Mouse (Mus musculus) kidney, embryonic 15.5 days (tissue): ENCODE data around the gene Cbx2. TPM values are rescaled to one million over a fixed set of nuclear protein-coding genes. Genes with fewer than 3 reads are reported as not detected.

Source experiments
- ATAC-seq: fragments of 200-750 bp; cut with Nextera tagmentation; replicated peaks from 2 replicates; pipeline ENCODE4 v1.8.0; 2017; ENCODE audit warnings: moderate TSS enrichment; ENCODE audit not compliant: low FRiP score
- H3K27ac ChIP-seq: fragments of 300-500 bp; sonication (generic); 2 replicates; pipeline ENCODE4 v1.5.1; 2015; ENCODE audit warnings: mild to moderate bottlenecking, inconsistent platforms
- H3K27me3 ChIP-seq: fragments of 300-500 bp; sonication (generic); 2 replicates; pipeline ENCODE4 v1.6.1; 2015; ENCODE audit warnings: inconsistent platforms
- H3K36me3 ChIP-seq: fragments of 300-500 bp; sonication (generic); 2 replicates; pipeline ENCODE4 v1.6.1; 2015; ENCODE audit warnings: inconsistent platforms
- H3K4me1 ChIP-seq: fragments of 300-500 bp; sonication (generic); 2 replicates; pipeline ENCODE4 v1.6.1; 2015; ENCODE audit warnings: inconsistent platforms
- H3K4me2 ChIP-seq: fragments of 300-500 bp; sonication (generic); 2 replicates; pipeline ENCODE4 v1.6.1; 2015; ENCODE audit warnings: moderate library complexity, mild to moderate bottlenecking, inconsistent platforms
- H3K4me3 ChIP-seq: fragments of 300-500 bp; sonication (generic); replicated peaks from 2 replicates; pipeline ENCODE4 v1.5.1; 2015; ENCODE audit warnings: mild to moderate bottlenecking, inconsistent platforms
- H3K9ac ChIP-seq: fragments of 300-500 bp; sonication (generic); 2 replicates; pipeline ENCODE4 v1.6.1; 2015; ENCODE audit warnings: mild to moderate bottlenecking, inconsistent platforms
- H3K9me3 ChIP-seq: fragments of 300-500 bp; sonication (generic); replicated peaks from 2 replicates; pipeline ENCODE4 v1.6.1; 2016; ENCODE audit warnings: inconsistent platforms
- WGBS: fragments of 180-500 bp; shearing (Covaris S2); methylation state at CpG from one replicate; pipeline ENCODE4 v1.1.7; 2015; ENCODE audit warnings: mixed read lengths; 5-methylcytosine and 5-hydroxymethylcytosine counted together
- polyA plus RNA-seq: library from polyadenylated mRNA; unstranded; fragments of >200 nt; fragmentation: Nextera tagmentation; extraction: Ambion mirVana; gene quantifications from 2 replicates; pipeline ENCODE4 v1.2.1, GENCODE M21; 2015

Gene Cbx2
- polyA plus RNA-seq, 1 experiment from 2014 or later = 40.7 TPM

DNA sequence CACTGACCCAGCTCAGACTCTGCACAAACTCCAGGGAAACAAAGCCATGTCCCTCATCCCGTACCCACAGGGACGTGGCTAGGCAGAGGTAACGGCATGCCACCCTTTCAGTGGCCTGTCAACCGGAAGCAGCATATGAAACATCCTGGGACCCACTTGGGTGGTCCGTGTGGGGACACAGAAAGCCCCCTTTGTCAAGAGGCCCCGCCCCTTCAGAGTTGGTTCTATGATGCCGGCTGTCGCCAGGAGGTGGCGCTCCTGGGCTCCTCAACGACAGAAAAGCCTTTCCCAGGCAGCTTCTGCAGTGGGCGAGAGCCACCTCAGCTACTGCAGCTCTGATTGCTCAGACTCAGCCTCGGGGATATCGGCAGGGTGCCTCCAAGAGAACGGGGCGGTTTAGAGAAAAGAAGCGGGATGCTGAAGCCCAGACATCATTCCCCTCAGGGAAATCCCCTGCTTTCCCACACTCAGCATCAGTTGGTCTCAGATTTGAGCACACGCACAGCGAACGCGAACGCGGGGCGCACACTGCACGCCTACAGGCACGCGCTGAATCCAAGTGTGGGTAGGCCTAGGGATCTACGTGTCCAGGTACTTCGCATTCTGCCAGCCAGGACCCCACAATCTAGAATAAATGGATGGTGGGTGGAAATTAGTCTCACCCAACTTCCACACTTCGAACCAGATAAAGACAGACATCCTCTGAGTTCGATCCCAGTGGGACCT is 24.1 kb upstream of the Cbx2 start:
- WGBS = 8% methylated on average over 30 of the region's 30 CpGs
- peak; percentile 63 for ATAC-seq
- peaks cover 21% of the 10 kb centered on the region for H3K4me1 ChIP-seq
- no peaks in the 10 kb centered on the region for H3K36me3 ChIP-seq
- H3K4me3 ChIP-seq = peak overlapping the region; percentile 23
- H3K27me3 ChIP-seq = peaks cover 65% of the 10 kb centered on the region
- no peaks in the 10 kb centered on the region; the same call in 1 of the 2 replicates for H3K9me3 ChIP-seq
- no peak overlapping the region for H3K9ac ChIP-seq
- H3K4me2 ChIP-seq = peak overlapping the region; percentile 47
- H3K27ac ChIP-seq = no peak overlapping the region

DNA sequence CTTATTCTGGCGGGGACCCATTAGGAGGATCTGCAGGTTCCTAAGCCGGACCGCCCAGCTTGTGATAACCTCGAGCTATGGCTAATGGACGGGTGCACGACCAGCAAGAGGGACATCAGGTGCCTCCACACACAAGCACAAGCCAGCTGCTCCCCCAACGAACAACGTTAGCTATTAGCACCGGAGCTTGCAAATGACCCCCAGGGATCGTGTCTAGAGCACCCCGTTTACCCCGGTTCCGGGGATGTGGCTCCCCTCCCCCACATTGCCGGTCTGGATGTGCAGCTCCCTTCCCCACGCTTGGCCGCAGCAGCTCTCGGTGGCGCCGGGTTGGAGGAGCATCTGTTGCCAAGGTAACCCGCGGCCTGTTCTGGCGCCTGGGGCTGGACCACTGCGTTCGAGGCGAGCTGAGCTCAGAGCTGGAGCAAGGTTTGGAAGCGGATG is 23.4 kb upstream of the Cbx2 start:
- Histone ChIP-seq H3K4me2 (peak overlapping the region; percentile 47), H3K27me3 (peaks cover 60% of the 10 kb centered on the region), H3K4me1 (peaks cover 21% of the 10 kb centered on the region), H3K9me3 (no peaks in the 10 kb centered on the region; the same call in 1 of the 2 replicates), H3K4me3 (no peak overlapping the region; the same call in 1 of the 2 replicates), H3K9ac (no peak overlapping the region), H3K36me3 (no peaks in the 10 kb centered on the region), H3K27ac (no peak overlapping the region)
- ATAC-seq = no peak
- 2% methylated on average over 26 of the region's 26 CpGs for WGBS

DNA sequence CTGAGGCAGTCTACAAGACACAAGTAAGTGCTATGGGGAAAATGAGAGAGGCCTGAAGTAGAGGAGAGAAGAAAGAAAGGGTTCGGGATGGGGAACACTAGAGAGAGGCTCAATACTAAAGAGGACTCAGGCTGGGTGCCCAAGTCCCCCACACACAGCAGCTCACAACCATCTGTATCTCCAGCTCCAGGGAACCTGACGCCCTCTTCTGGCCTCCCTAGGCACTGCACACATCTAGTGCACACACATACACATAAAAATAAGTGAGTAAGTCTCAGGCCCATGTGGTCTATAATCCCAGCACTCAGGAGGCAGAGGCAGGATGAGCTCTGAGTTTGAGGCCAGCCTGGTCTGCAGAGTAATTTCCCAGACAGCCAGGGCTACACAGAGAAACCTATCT is 21.9 kb upstream of the Cbx2 start:
- ATAC-seq = no peak
- WGBS = 69% methylated on average over 2 of the region's 2 CpGs
- no peak overlapping the region for H3K9ac ChIP-seq
- no peak overlapping the region for H3K4me2 ChIP-seq
- peaks cover 16% of the 10 kb centered on the region for H3K4me1 ChIP-seq
- no peak overlapping the region for H3K27ac ChIP-seq
- H3K9me3 ChIP-seq = no peaks in the 10 kb centered on the region; the same call in 1 of the 2 replicates
- H3K27me3 ChIP-seq = peaks cover 56% of the 10 kb centered on the region
- H3K36me3 ChIP-seq = no peaks in the 10 kb centered on the region
- H3K4me3 ChIP-seq = no peak overlapping the region

DNA sequence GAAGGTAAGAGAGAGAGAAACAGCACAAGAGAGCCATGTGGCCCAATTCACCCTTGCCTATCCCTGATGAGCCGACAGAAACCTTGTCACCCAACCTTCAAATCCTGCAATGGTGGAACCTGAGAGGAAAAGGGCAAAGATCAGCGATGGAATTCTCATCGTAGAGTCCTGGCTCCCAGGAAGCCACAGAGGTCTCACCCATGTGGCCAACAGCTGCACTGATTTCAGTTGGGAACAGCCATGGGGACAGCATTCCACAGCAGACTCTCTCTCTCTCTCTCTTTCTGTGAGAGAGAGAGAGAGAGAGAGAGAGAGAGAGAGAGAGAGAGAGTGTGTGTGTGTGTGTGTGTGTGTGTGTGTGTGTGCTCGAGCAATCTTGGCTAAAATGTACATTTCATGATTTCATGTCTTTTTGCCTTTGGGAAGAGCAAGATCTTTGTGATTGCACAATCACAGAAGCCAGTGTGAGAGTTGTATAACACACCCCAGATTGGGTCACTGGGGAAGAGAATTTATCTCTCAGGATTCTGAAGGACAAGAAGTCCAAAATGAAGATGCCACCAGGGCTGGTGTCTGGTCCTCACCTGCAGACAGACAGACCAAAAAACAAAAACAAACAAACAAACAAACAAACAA is 21.2 kb upstream of the Cbx2 start:
- H3K4me2 ChIP-seq = no peak overlapping the region
- 54% methylated on average over 4 of the region's 4 CpGs for WGBS
- no peak overlapping the region for H3K9ac ChIP-seq

DNA sequence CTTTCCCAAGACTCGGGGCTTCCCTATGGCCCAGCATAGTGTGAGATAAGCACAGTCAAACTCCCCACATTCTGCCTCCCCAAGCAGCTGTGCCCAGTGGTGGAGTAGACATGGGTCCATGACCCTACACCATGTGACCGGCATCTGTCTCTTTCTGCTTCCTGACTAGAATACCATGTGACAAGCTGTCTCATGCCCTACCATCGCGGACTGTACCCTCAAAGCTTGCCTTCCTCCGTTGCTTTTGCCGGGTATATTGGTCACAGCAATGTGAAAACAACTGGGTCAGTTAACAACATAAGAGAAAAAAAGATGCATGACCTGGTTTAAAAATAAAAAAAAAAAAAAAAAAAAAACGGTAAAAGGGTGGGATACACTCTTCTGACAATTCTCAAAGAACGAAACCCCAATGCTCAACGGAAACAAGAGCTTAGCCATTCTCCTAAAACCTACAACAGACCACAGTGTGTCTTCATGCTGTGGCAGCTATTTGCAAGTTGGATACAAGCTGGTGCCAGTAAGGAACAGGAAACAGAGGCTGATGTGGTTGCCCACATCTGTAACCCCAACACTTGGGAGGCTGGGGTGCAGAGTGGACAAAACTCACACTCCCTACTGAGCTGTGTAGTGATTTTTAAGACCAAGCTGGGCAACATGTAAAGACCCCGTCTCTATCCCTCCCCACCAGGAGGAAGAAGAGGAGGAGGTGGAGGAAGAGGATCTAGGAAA is 17.1 kb upstream of the Cbx2 start:
- H3K9me3 ChIP-seq = no peaks in the 10 kb centered on the region; the same call in 1 of the 2 replicates
- peaks cover 6% of the 10 kb centered on the region for H3K4me1 ChIP-seq
- 88% methylated on average over 10 of the region's 10 CpGs for WGBS
- no peaks in the 10 kb centered on the region for H3K36me3 ChIP-seq
- H3K27ac ChIP-seq = no peak overlapping the region
- no peak overlapping the region for H3K4me2 ChIP-seq
- H3K4me3 ChIP-seq = no peak overlapping the region
- H3K27me3 ChIP-seq = peaks cover 20% of the 10 kb centered on the region
- no peak overlapping the region for H3K9ac ChIP-seq
- no peak for ATAC-seq

More for the DNA sequence above, 21.2 kb upstream of the Cbx2 start:
- Histone ChIP-seq H3K4me1 (peaks cover 16% of the 10 kb centered on the region), H3K36me3 (no peaks in the 10 kb centered on the region), H3K27me3 (peaks cover 52% of the 10 kb centered on the region), H3K9me3 (no peaks in the 10 kb centered on the region; the same call in 1 of the 2 replicates), H3K27ac (no peak overlapping the region), H3K4me3 (no peak overlapping the region)
- ATAC-seq = no peak

DNA sequence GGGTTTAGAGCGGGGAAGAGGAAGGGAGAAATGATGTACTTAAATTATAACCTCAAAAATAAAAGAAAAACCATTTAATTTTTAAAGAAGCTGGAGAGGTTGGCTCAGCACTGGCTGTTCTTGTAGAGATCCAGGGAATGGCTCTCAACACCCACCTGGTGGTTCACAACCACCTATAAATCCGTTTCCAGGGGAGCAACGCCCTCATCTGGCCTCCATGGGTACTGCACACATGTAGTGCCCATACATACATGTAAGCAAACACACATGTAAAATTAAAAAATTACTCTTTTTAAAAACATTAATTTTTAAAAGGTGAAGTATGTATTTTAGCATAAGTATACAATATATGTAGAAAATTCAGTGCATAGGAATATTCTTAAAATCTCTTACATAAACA is 16.3 kb upstream of the Cbx2 start:
- Histone ChIP-seq H3K4me2 (no peak overlapping the region), H3K9ac (no peak overlapping the region), H3K9me3 (no peaks in the 10 kb centered on the region), H3K4me3 (no peak overlapping the region), H3K4me1 (peaks cover 6% of the 10 kb centered on the region), H3K36me3 (no peaks in the 10 kb centered on the region), H3K27me3 (peaks cover 13% of the 10 kb centered on the region; the same call in 1 of the 2 replicates), H3K27ac (no peak overlapping the region)
- no peak for ATAC-seq
- WGBS = 75% methylated on average over 3 of the region's 3 CpGs

DNA sequence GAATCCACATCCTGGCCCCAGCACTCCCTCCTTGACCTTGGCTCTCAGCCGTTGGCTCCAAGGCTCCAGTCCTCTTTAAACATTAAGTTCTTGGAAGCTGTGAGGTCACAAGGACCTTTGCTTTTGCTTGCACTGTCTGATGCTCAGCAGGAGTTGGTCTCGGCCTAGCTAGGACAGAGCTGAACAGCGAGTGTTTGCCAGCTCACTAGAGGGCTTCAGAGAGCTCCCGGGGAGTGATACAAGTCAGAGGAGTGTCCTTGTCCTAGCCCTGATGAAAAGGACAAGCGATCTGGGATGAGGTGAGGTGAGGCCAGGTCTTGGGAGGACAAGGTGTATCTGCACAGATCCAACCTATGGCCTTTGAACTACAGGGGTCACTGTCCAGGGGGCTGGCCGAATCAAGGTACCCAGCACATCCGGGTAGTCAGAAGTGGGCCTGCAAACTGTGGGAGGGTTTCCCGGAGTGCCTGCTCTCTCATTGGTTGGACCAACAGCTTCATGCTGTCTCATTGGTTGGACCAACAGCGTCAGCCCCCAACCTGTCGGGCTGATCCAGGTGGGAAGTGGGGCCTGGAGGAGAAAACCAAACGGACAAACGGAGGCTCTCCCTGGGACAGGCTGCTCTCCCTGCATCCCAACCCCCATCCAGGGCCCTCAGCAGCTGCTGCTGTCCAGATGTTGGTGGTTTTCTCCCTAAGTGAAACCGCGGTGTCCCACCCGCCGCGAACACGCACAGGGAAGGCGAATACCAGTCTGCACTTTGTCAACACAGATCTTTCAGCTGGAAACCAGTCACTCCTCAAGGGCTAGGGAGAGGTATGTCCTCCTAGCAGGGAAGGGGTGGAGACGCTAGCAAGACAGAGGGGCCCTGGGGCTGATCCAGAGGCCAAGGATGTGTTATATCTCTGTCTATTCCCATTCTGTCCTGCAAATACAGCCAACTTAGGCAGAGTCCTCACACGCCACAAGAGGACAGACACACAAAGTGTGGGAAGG is 15.0 kb upstream of the Cbx2 start:
- Histone ChIP-seq H3K9ac (peak overlapping the region; percentile 23; the same call in 1 of the 2 replicates), H3K27ac (no peak overlapping the region), H3K4me3 (peak overlapping the region; percentile 33), H3K36me3 (no peaks in the 10 kb centered on the region), H3K4me1 (peaks cover 6% of the 10 kb centered on the region), H3K4me2 (peak overlapping the region; percentile 55), H3K9me3 (no peaks in the 10 kb centered on the region), H3K27me3 (peaks cover 6% of the 10 kb centered on the region; the same call in 1 of the 2 replicates)
- ATAC-seq = no peak
- WGBS = 25% methylated on average over 21 of the region's 21 CpGs

DNA sequence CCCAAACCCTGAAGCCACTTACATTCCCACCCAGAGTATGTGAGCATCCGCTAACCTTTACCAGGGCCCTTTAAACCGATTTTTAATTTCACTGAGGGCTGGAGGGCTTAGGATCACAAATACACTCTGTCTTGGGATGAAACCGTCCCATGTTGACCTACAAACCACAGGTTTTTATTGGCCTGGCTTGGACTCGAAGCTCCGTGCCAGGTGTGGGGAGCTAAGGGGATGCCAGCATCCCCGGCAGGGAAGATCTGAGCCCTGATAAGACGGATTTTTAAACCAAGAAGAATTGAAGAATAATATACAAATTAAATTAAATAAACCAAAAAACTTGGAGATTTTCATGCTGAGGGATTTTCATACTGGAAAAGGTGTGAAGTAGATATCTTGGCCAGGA is 8.3 kb upstream of the Cbx2 start:
- Histone ChIP-seq H3K9ac (no peak overlapping the region), H3K9me3 (no peaks in the 10 kb centered on the region), H3K4me1 (no peaks in the 10 kb centered on the region), H3K4me3 (no peak overlapping the region), H3K4me2 (no peak overlapping the region), H3K36me3 (no peaks in the 10 kb centered on the region), H3K27ac (no peak overlapping the region), H3K27me3 (0 out of 2 replicates have a peak, but pooled peaks cover 7% of the 10 kb centered on the region)
- no peak for ATAC-seq
- 72% methylated on average over 7 of the region's 7 CpGs for WGBS

DNA sequence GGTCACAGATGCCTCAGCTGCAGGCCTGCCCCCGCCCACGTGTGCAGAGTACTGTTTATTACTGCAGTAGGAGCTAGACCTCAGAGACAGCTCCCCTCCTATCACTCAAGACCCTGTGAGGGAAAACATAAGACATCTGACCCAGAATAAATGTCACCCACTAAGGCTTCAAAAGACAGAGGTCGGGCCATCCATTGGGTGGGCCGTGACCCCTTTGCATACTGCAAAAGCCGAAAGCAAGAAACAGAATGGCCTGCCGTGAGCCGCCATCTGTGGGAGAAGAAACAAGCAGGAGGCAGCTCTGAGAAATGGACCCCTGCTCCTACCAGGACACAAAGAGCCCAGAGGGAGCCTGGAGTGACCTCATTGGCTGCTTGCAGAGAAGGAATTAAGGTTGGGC is 5.3 kb upstream of the Cbx2 start:
- peaks cover 33% of the 10 kb centered on the region for H3K27me3 ChIP-seq
- peaks cover 9% of the 10 kb centered on the region for H3K4me1 ChIP-seq
- H3K27ac ChIP-seq = no peak overlapping the region
- no peaks in the 10 kb centered on the region for H3K9me3 ChIP-seq
- ATAC-seq = no peak
- H3K9ac ChIP-seq = no peak overlapping the region
- H3K4me3 ChIP-seq = no peak overlapping the region
- 69% methylated on average over 7 of the region's 7 CpGs for WGBS
- no peaks in the 10 kb centered on the region for H3K36me3 ChIP-seq
- H3K4me2 ChIP-seq = no peak overlapping the region

DNA sequence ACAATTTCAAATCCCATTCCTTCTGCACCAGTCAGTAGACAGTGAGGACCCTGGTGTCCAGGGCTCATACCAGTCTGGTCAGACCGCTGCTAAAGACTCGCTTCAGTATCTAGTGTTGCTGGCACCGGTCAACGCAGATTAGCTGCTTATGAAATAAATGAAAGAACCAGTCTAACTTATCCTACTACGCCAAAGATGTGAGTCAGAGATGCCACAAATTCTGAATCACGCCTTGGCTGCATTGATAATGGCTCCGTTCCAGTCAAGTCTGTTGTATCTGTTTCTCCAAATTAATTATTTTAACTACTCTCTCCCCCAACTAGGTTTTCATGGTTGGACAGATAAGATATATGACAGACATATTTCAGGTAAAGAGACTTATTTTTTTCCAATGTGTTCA is 1.6 kb upstream of the Cbx2 start:
- H3K4me3 ChIP-seq = no peak overlapping the region
- no peak for ATAC-seq
- H3K27me3 ChIP-seq = peaks cover 33% of the 10 kb centered on the region
- H3K9me3 ChIP-seq = no peaks in the 10 kb centered on the region
- H3K4me2 ChIP-seq = no peak overlapping the region
- H3K27ac ChIP-seq = no peak overlapping the region
- 86% methylated on average over 7 of the region's 7 CpGs for WGBS
- peaks cover 37% of the 10 kb centered on the region for H3K4me1 ChIP-seq
- H3K9ac ChIP-seq = no peak overlapping the region
- peaks cover 4% of the 10 kb centered on the region for H3K36me3 ChIP-seq
